Mouse (Mus musculus) c-Kit-negative CD71-positive TER-119-positive erythroid progenitor cells, embryonic 14.5 days (primary cell): ENCODE data around the gene Olfr710.
"Not testable (repeated sequence)": the region's sequence is repeated elsewhere in the genome, so short reads cannot be mapped to it uniquely, and the experiment has no call there.

Source experiments
- DNase-seq: peaks from one replicate; pipeline ENCODE4 v3.0.0-alpha.2; 2013; ENCODE audit warnings: low read depth, low spot score

Gene Olfr710

GRCm38 (mm10) chr7:106948212-106948611 lies at the start of gene Olfr710:
Olfr710 (minus strand) TSS chr7:106948312.
- no peak for DNase-seq

- no peak for DNase-seq
Observed at GRCm38 (mm10) chr7:106985236-106985635, 37.1 kb upstream of the Olfr710 start.

- DNase-seq: no peak
Observed at GRCm38 (mm10) chr7:106975353-106975752, 27.2 kb upstream of the Olfr710 start, which contains the start of gene Olfr711. Olfr711 (minus strand) TSS chr7:106975453.

- not testable (repeated sequence) for DNase-seq
Observed at GRCm38 (mm10) chr7:106967503-106967902, 19.4 kb upstream of the Olfr710 start.

GRCm38 (mm10) chr7:106963837-106964236 lies 15.7 kb upstream of the Olfr710 start, which contains the start of gene Olfr6:
Olfr6 (minus strand) TSS chr7:106963937.
- DNase-seq: no peak

GRCm38 (mm10) chr7:106932119-106932518 lies 16.0 kb downstream of the Olfr710 start, which contains the start of gene Olfr709-ps1:
Olfr709-ps1 (minus strand) TSS chr7:106932219.
- no peak for DNase-seq

- DNase-seq: not testable (repeated sequence)
Observed at GRCm38 (mm10) chr7:106920961-106921360, 27.2 kb downstream of the Olfr710 start.

GRCm38 (mm10) chr7:106907676-106908075 lies 40.4 kb downstream of the Olfr710 start, which contains the start of gene Olfr1532-ps1:
Olfr1532-ps1 (plus strand) TSS chr7:106908001.
- DNase-seq: no peak

GRCm38 (mm10) chr7:106901141-106901540 lies 47.0 kb downstream of the Olfr710 start, which contains the start of gene Olfr707:
Olfr707 (minus strand) TSS chr7:106901241.
- DNase-seq: not testable (repeated sequence)
